Mouse (Mus musculus): ENCODE data around the gene Gm7358.
"Not testable (repeated sequence)": the region's sequence is repeated elsewhere in the genome, so short reads cannot be mapped to it uniquely, and the experiment has no call there.

Gene Gm7358

GRCm38 (mm10) chr17:14059431-14059830 is at the start of gene Gm7358:
TSS of gene Gm7358 (minus strand) at chr17:14059531.
- DNase-seq (ENCODE audit: low spot score in 2 of 2), result not testable (repeated sequence)

DNA sequence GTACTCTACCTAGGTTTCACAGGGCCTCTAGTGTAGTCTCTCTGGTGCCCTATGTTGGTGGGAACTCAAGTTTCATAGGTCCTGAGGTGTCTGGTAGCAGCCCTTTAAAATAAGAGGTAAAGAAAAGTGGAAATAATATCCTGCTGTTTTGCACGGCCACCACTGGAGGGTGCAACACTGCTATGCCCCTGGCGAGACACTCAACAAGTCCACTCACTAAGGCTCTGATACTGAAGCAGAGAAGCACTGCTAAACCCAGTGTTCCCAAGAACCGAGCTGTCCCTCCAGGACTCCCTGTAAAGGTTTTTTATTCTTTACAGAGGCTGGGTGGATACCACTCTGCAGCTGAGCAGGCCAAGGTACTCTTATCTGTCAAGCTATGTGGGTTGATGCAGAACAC is 43.7 kb upstream of the Gm7358 start:
- DNase-seq (ENCODE audit: low spot score in 2 of 2), result not testable (repeated sequence)

GRCm38 (mm10) chr17:14101446-14101980 is 42.2 kb upstream of the Gm7358 start:
- DNase-seq (ENCODE audit: low spot score in 2 of 2), result not testable (repeated sequence)

- not testable (repeated sequence) for DNase-seq (ENCODE audit: low spot score in 2 of 2)
These were observed 40.6 kb upstream of the Gm7358 start for GRCm38 (mm10) chr17:14099886-14100285.

GRCm38 (mm10) chr17:14094165-14094564 is 34.8 kb upstream of the Gm7358 start:
- not testable (repeated sequence) for DNase-seq (ENCODE audit: low spot score in 2 of 2)

DNA sequence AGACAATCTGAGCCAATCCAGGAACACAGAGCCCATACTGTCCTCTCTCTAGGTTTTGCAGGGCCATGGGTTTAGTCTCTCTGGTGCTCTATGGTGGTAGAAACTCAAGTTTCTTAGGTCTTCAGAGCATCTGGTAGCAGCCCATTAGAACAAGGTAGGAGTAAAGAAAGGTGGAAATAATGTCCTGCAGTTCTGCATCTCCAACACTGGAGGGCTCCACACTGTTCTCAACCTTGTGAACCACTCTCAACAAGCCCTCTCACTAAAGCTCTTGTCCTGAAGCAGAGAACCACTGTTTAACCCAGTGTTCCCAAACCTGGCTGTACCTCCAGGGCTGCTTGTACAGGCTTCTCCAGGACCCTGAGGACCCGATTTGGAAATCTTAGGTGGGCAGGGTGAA is 27.3 kb upstream of the Gm7358 start:
- not testable (repeated sequence) for DNase-seq (ENCODE audit: low spot score in 2 of 2)

DNA sequence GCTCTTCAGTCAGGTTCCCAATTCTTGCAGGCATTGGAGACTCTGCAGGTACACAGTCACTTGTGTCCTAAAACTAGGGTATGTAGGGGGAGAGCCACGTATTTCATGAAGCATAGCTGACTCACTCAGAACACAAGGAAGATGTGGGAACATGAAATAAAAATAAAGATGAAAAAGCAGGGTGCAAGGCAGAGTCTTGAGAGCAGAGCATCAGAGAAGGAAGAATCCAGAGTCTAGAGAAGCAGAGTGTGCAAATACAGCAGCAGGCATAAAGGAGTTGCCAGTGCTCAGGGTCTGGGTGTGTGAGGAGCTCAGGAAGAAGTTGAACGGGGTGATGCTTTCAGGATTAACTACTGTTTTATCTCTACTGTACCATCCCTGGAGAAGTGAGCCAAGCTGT is 17.5 kb downstream of the Gm7358 start:
- not testable (repeated sequence) for DNase-seq (ENCODE audit: low spot score in 2 of 2)

DNA sequence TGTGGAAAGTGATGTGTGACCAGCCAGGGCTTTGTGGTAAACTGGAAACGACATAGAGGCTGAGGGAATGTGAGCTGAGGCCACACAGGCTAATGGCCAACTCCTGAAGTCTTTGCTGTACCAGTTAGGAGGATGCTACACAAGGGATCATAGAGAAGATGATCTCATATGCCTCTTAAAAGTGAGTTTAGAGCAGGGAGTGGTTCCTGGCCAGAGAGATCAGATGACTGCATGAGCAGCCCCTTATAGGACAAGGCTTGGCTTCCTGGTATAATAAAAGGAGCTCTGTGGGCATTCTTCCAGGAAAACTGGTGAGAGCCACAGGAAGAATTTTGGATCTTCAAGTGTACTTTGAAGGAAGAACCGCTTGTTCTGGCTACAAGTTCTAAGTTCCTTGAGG is 22.3 kb downstream of the Gm7358 start:
- DNase-seq (ENCODE audit: low spot score in 2 of 2), result not testable (repeated sequence)

DNA sequence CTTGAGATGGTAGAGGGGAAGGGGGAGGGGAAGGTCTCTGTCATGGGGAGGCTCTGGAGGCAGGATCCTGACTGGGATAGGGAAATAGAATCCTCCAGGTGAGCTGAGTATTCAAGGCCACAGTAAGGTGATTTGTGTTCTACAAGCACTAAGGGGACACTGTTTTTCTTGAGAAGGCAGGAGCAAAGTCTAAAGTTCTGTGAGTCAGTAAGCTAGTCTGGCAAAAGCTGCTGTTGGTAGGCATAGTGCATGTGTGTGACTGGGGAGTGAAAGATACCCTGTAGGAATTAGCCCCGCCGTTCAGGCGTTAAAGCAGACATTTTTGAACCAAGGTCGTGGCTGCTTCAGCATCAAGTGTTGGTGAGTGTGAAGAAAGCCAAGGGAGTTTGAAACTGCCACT is 23.2 kb downstream of the Gm7358 start:
- DNase-seq (ENCODE audit: low spot score in 2 of 2), result not testable (repeated sequence)
